Mouse (Mus musculus): ENCODE data around the gene Dtx1.

Gene Dtx1

GRCm38 (mm10) chr5:120640094-120640493, 71.6 kb downstream of the Dtx1 start:
- no peak for DNase-seq (ENCODE audit: low spot score)

- no peak for DNase-seq (ENCODE audit: low spot score)
These were observed 76.1 kb downstream of the Dtx1 start for GRCm38 (mm10) chr5:120635633-120636032.

DNA sequence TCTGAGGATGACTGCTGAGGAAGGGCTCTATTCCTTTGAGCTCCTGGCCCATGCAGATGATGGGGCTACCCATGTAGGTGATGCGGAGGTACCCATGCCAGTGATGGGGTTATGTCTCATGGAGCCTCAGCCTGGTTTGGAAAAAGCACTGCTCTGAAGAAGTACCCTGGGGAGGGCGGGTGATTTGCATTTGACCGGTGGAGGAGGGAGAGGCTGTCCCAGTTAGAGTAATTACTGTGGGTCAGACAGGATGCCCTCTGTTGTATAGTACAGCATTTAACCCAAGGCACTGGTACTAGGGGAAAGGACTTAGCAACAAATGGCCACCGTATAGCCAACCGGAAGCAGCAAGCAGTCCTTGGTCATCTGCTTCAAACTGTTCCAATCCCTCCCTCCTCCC, 76.9 kb downstream of the Dtx1 start:
- DNase-seq (ENCODE audit: low spot score) = no peak

DNA sequence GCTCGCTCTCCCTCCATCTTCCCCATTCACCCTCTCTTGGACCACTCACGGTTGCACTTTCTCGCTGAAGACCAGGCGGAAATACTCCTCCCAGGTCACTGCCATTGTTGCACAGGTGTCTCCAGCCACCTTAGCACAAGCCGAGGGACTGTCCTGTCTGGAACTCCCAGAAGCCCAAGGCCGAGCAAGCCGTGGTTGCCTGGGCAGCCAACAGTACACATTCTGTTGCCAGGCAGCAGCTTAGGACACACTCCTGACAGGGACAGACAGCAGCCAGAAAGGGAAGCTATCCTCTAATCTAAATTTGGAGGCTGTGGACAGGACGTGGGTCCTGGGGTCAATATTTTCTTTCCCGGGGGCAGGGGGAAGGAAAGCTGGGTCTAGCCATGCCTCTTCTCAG, 77.6 kb downstream of the Dtx1 start, which contains the start of gene Cfap73:
Gene Cfap73, minus strand, starts transcription at position 105 of the 400 bp plus-strand sequence.
- no peak for DNase-seq (ENCODE audit: low spot score)

DNA sequence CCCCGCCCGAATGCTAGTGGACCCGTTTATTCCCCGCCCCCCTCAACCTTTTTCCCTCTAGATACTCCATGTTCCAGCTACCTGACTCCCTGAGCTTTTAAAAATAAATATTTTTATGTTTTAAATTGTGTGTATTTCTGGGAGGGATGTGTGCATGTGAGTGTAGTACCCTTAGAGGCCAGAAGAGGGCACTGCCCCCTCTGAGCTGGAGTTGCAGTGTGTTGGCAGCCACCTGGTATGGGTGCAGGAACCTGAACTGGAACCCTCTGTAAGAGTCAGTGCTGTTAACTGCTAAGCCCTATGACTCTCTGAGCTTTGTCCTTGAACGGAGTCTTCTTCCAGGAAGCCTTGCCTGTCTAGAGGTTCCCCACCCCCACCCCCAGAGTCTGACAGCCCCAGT, 79.8 kb downstream of the Dtx1 start:
- DNase-seq (ENCODE audit: low spot score) = no peak

DNA sequence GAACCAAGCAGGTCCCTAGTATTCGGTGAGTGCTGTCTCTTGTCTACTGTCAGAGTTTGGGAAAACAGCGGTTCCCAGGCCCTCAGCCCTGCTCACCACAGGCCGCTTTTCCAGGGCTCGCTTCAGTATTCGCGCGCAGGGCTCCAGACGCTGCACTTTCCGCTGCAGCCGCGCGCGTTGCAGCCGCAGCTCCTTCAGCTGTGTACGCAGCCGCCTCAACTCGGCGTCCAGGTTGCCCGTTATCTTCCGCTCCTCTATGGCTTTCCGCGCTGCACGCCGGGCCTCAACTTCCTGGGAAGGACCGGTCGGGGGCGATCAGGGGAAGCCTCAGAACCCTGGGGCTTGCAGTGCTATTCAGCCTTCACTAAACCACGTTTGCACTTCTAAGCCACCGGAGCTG, 80.6 kb downstream of the Dtx1 start:
- no peak for DNase-seq (ENCODE audit: low spot score)
